Mouse (Mus musculus): Measurements from ENCODE around the gene Slc35e2.
"Not testable (repeated sequence)": the region's sequence is repeated elsewhere in the genome, so short reads cannot be mapped to it uniquely, and the experiment has no call there.

Slc35e2 gene

DNA sequence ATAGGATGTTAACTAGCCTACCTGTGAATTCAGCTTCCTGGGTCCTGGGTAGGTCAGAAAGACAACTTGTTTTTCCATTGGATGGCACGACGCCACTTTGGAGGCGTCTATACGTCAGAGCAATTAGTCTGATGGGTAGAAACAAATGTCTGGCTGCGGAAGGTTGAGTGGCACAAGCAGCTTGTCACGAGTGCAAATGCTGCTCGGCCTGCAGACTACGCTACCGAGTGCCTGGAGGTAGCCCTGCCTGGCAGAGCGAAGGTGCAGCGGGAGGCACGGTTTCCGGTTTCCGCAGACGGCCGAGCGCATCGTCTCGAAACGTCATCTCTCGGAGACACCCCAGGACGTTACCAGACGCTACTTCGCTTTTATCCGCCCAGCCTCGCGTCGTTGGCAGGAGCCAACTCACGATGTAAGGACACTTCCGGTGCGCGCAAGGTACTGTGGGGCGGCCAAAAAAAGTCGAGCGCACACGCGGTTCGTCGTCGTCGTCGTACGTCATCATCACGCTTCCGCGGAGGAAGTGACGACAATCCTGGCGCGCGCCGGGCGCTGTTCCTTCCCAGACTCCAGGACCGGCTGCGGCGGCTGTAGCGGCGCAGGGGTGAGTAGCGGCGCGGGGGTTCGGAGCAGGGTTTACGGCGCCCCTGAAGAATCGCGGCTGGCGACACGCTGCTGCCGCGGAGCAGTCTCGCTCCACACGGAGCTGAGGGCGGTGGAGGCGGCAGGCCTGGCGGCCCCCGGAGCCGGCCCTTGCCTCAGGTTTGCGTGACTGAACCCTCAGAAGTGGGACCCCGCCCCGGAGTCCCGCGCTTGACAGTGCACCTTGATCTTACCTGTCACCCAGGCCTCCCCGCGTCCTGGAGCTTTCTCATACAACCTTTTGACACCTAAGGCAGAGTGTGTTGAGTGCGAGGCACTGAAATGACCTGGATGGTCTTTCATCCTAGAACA lies 23.4 kb downstream of the Slc35e2 start, which contains the start of gene Cdk11b:
Cdk11b (plus strand) TSS at position 517 of the 954 bp plus-strand sequence.
- DNase-seq (ENCODE audit: low read depth): peak; percentile 98

DNA sequence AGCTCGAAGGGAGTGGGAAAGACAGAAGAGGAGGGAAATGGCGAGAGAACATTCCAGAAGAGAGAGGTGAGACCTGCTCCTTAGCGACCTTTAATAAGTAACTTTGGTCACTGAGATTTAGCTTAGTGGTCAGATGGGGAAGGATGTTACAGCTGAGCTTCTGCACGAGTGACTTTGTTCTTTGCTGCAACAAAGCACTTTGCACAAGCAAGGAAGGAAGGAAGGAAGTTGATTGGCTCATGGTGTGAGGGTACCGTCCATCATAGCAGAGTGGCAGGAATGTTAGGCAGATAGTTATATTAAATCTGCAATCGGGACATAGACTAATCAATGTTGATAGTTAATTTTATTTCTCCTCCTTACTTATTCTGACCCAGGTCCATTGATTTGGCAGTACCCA lies 29.1 kb downstream of the Slc35e2 start:
- DNase-seq (ENCODE audit: low read depth): no peak

GRCm38 (mm10) chr4:155635766-155636499 lies 34.7 kb downstream of the Slc35e2 start:
- no peak for DNase-seq (ENCODE audit: low read depth)

DNA sequence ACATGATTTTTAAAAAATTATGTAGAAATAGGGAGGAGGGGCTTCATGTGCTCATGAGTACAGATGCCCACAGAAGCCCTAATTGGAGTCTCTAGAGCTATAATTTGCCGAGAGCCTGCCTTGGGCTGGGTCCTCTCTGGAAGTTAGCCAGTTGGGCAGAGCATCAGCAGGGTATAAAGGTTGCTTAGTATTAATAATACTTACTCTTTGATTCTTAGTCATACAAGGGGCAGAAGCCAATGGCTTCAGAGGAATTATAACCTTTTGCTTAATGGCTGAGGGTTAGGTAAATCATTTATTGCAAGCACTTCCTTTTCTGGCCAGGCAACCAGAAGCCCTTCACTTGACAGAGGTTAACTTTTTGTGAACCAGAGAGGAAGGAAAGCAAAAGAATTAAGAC lies 42.3 kb downstream of the Slc35e2 start:
- DNase-seq (ENCODE audit: low read depth): no peak

DNA sequence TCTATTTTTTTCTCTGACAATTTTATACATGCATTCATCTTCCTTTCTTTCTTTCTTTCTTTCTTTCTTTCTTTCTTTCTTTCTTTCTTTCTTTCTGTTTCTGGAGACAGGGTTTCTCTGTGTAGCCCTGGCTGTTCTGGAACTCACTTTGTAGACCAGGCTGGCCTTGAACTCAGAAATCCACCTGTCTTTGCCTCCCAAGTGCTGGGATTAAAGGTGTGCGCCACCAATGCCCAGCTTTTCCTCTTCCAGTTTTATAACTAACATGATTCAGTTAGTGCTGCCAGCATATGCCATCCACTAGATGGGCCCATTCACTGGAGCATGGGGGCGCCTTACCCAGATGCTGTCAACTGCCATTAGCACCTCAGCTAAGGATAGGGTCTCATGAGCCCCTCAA lies 44.1 kb downstream of the Slc35e2 start, which contains the start of gene Gm10563:
Gm10563 (minus strand) TSS at position 101 of the 400 bp plus-strand sequence.
- not testable (repeated sequence) for DNase-seq (ENCODE audit: low read depth)

- DNase-seq (ENCODE audit: low read depth): no peak
These were observed 44.5 kb downstream of the Slc35e2 start for GRCm38 (mm10) chr4:155645721-155646120.

DNA sequence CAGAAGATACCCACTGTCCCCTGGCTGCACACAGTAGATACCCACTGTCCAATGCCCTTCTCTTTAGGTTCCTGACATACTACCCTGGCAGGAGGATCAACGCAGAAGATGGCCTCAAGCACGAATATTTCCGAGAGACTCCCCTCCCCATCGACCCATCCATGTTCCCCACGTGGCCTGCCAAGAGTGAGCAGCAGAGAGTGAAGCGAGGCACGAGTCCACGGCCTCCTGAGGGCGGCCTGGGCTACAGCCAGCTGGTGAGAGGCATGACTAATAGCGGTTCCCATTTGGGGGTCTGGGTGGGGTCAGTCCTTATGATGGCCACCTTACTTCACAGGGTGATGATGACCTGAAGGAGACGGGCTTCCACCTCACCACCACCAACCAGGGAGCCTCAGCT lies 48.1 kb downstream of the Slc35e2 start:
- DNase-seq (ENCODE audit: low read depth): no peak

DNA sequence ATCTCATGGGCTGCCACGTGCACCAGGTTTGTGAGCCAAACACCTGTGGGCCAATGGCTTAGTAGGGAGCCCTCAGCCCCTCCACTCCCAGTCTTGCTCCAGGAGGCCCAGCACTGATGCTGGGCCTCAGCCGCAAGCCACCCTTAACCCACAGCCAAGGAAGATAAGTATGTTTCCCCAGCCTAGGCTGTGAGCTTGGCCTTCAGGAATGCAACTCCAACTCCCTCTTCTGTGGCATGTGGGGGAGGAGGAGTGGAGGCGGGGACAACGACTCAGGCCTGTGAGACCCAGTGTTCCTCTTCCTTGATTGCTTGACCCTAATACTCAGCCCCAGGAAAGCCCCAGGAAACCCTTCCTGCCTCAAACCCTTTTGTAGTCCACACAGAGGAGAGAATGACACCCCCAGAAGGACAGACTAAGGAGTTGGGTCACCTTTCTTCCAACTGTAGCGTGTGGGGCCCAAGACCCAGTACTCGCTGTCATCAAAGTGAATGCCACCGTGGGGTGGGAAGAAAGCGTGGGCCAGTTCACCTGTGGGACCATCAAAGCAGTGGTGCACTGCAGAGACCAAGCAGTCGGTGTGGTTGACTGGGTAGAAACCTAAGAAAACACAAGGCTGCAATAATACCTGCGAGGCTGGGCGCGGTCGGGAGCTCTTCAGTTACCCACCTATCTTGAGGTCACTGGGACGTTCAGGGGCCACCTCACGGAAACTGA lies 50.5 kb downstream of the Slc35e2 start:
- DNase-seq (ENCODE audit: low read depth): peak; percentile 69

DNA sequence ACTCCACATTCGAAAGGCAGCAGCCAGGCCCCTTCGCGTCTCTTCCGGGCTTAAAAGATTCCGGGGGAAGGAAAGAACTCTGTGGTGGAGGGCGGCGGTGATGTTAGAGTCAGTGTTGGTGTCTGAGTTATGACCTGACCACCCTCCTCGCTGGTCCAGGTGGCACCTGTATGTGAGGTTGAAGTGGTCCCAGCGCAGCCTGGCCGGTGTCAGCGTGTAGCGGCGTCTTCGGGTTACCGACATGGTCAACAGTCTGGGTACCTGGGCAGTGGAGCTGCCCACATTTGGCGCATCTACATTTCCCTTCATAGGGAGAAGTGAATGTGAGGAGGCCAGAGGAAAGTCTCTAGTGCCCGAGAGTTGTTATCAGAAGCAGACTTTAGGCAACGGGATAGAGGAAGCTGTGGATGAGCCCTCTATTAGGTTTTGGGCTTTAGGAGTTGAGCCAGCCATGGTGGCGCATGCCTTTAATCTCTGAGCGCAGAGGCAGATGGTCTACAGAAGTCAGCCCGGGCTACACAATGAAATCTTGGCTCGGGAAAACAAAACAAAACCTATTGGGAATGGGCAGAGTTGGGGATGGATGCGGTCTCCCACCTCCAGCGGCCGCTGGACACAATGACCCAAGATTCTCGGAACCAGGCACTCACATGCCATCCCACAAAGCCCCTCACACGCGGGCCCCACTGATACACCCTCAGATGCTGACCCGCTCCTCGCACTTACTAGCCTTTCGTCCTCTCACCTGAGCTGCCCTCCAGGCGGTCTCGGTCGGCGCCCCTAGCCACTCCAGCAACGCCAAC lies 51.3 kb downstream of the Slc35e2 start:
- DNase-seq (ENCODE audit: low read depth): no peak

DNA sequence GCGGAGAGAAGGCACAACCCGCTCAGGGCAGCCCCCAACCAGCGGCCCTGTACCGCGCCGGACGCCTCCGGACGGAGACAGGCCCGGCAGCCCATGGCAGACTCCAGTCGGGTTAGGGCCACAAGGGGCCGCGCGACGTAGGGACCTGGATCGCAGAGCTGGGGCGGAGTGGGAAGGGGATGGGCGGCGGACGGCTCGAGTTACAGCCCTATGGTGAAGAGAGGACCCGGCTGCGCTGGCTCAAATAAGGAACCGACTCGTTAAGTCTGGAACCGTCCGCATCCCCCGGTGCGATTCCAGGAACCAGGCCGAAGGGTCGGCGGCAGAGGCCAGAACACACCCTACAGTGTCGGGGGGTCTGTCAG lies 51.9 kb downstream of the Slc35e2 start, which contains the start of gene Mmp23:
Mmp23 (minus strand) TSS at position 299 of the 365 bp plus-strand sequence.
- DNase-seq (ENCODE audit: low read depth): no peak

DNA sequence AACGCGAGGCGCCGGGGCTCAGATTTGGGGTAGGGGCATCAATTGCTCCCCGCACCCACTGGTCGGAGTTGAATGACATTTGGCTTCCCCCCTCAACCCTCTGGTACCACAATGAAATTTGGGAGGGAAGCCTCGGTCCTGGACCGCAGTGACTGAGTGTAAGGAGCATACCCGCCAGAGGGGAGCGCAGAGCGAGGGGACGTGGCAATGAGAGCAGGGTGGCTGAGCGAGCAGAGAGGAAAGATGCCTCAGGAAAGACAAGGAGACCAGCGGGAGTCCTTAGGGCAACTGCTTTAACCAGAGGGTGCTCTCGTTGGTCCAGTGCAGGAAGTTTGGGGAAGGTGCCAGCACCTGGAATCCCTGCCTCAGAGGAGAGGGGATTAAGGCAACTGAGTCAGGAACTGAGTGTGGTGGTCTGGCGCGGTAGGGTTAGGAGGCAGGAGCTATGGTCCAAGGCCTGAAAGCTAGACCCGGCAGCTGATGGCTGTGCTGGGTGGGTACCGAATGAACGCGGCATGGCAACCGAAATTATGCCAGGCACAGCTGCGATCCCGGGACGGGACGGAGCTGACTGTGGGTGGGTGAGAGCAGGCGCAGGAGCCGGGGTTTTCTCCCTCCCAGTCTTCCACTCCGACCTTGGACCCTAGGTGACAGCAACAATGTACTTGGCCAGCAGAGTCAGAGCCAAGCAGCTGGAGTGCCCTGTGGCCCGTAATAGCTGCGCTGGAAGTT lies 52.4 kb downstream of the Slc35e2 start:
- DNase-seq (ENCODE audit: low read depth): no peak

DNA sequence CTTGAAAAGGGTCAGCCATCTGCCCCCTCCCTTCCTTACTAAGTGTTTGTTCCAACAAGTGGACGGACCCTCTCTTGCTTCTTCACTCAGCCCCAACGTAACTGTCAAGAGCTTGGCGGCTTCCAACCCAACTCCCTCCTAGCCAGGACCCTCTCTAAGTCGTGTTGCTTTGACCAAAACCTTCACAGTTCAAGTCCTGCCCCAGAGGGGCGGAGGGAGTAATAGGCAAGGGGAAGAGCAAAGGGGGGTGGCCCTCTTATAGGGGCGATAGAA lies 52.9 kb downstream of the Slc35e2 start:
- no peak for DNase-seq (ENCODE audit: low read depth)

DNA sequence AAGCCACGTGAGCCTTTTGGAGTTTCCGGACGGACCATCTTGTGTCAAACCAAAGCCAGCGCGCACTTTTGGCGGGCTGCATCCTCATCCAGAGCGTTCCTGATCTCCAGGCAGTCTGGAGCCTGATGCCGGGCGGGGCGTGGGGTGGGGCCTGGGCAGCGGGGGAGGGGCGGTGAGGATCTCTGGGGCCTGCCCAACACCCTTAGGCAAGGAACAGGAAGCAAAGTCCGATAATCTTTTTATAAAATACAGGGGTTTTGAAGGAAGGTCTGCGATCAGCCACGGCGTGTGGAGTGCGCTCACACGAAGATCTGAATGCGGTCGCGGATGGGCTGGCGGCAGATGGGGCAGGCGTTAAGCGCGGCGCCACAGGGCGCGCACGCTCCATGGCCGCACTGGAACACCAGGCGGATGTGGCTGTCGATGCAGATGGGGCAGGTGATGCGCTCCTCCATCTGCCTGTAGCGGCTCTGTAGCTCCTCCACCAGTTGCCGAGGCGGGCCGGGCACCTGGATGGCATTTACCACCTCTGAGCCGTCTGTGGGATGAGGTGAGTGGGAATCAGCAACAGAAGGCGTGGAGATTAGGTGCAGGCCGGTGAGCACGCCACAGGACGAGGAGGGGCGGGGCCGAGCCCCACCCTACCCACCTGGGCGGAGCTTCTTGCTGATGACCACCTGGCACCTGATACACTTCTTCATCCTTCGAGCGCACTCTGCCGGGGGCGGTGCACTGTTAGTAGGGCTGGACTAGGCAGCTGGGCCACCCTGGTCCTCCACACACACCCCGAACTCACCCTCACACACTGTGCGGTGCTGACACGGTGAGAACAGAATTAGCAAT lies 53.5 kb downstream of the Slc35e2 start:
- DNase-seq (ENCODE audit: low read depth): no peak

DNA sequence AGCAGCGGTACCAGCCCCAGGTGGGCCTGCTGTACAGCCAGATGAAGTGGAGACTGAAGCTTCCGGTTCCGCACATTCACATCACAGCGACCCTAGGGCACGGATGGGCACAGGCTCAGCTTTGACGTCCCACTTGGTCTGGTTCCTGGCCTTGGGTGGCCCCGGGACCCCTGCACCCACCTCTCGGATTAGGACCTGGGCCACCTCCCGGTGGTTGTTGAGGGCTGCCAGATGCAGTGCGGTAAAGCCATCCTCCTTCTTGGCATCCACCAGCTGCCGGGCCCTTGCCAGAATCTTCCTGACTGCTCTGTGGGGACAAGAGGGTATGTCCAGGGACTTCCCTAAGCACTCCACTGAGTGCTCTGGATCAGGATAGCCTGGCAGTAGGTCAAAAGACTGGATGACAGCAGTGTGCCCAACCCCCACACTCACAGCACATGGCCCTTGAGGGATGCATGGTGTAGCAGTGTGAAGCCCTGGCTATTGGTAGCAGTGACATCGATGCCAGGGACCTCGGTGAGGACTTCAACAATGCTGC lies 55.1 kb downstream of the Slc35e2 start:
- DNase-seq (ENCODE audit: low read depth): no peak

GRCm38 (mm10) chr4:155658961-155659360 lies 57.7 kb downstream of the Slc35e2 start:
- DNase-seq (ENCODE audit: low read depth): no peak

DNA sequence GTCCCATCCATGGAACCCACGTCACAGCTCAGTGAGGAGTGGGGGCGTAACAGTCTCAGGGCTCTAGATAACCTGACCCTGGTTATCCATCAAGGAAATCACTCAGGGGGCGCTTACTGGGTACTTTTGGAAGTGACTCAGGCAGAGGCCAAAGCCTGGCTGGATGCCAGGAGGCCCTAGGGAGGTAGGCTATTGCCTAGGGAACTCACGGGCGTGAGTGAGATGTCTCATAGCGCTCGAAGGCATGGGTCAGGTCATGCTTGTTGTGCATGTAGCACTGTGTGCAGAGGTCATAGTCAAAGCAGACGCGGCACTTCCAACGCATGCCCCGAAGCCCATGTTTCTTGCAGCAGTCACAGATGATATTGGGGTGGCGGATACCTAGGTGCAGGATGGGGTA lies 59.4 kb downstream of the Slc35e2 start:
- DNase-seq (ENCODE audit: low read depth): peak; percentile 58

GRCm38 (mm10) chr4:155666903-155667302 lies 65.7 kb downstream of the Slc35e2 start:
- no peak for DNase-seq (ENCODE audit: low read depth)

- DNase-seq (ENCODE audit: low read depth): peak; percentile 96
These were observed 67.7 kb downstream of the Slc35e2 start, which contains the start of gene Mib2 for GRCm38 (mm10) chr4:155668689-155669597. Gene Mib2, minus strand, starts transcription at chr4:155669198.

Data from NIH3T3 (cell line).